Mouse (Mus musculus) T-cell, adult 2 months (primary cell): ENCODE data around the gene Phf14.

Source experiments
- DNase-seq: peaks from one replicate; pipeline ENCODE4 v3.0.0; 2022; ENCODE audit warnings: low spot score

The Phf14 gene

GRCm38 (mm10) chr6:12020738-12021137, 113.1 kb downstream of the Phf14 start:
- DNase-seq = no peak

- no peak for DNase-seq
Measured at GRCm38 (mm10) chr6:12021480-12021879, 113.9 kb downstream of the Phf14 start.

- no peak for DNase-seq
Measured at GRCm38 (mm10) chr6:12023395-12023794, 115.8 kb downstream of the Phf14 start.

GRCm38 (mm10) chr6:12026804-12027537, 119.4 kb downstream of the Phf14 start:
- no peak for DNase-seq

GRCm38 (mm10) chr6:12034561-12034960, 127.0 kb downstream of the Phf14 start:
- DNase-seq = no peak

GRCm38 (mm10) chr6:12038268-12038667, 130.7 kb downstream of the Phf14 start:
- peak; percentile 89 for DNase-seq

GRCm38 (mm10) chr6:12052884-12053283, 145.3 kb downstream of the Phf14 start:
- no peak for DNase-seq

- no peak for DNase-seq
Measured at GRCm38 (mm10) chr6:12054149-12054548, 146.5 kb downstream of the Phf14 start.

GRCm38 (mm10) chr6:12058717-12059116, 151.1 kb downstream of the Phf14 start:
- DNase-seq = no peak

GRCm38 (mm10) chr6:12059971-12060370, 152.4 kb downstream of the Phf14 start:
- DNase-seq = peak; percentile 32

- no peak for DNase-seq
Measured at GRCm38 (mm10) chr6:12060452-12061140, 153.0 kb downstream of the Phf14 start.

- no peak for DNase-seq
Measured at GRCm38 (mm10) chr6:12067956-12068355, 160.3 kb downstream of the Phf14 start.

GRCm38 (mm10) chr6:12069357-12069756, 161.7 kb downstream of the Phf14 start:
- no peak for DNase-seq

- no peak for DNase-seq
Measured at GRCm38 (mm10) chr6:12074599-12074998, 167.0 kb downstream of the Phf14 start.

GRCm38 (mm10) chr6:12077338-12077737, 169.7 kb downstream of the Phf14 start:
- no peak for DNase-seq

- DNase-seq = no peak
Measured at GRCm38 (mm10) chr6:12077880-12078618, 170.4 kb downstream of the Phf14 start.

- DNase-seq = no peak
Measured at GRCm38 (mm10) chr6:12079260-12079659, 171.7 kb downstream of the Phf14 start.

GRCm38 (mm10) chr6:12080423-12080822, 172.8 kb downstream of the Phf14 start:
- DNase-seq = no peak

- DNase-seq = peak; percentile 17
Measured at GRCm38 (mm10) chr6:12081722-12082121, 174.1 kb downstream of the Phf14 start.

- DNase-seq = no peak
Measured at GRCm38 (mm10) chr6:12082125-12082524, 174.5 kb downstream of the Phf14 start.

GRCm38 (mm10) chr6:12082531-12083216, 175.1 kb downstream of the Phf14 start:
- DNase-seq = no peak

- no peak for DNase-seq
Measured at GRCm38 (mm10) chr6:12084721-12085120, 177.1 kb downstream of the Phf14 start.
